Mouse (Mus musculus): Measurements from ENCODE around the gene Gm8773. TPM values are rescaled to one million over a fixed set of nuclear protein-coding genes. Genes with fewer than 3 reads are reported as not detected.

The Gm8773 gene
- total and polyA plus RNA-seq, 2 experiments from 2014 or later = 9.3 to 10.2 TPM

DNA sequence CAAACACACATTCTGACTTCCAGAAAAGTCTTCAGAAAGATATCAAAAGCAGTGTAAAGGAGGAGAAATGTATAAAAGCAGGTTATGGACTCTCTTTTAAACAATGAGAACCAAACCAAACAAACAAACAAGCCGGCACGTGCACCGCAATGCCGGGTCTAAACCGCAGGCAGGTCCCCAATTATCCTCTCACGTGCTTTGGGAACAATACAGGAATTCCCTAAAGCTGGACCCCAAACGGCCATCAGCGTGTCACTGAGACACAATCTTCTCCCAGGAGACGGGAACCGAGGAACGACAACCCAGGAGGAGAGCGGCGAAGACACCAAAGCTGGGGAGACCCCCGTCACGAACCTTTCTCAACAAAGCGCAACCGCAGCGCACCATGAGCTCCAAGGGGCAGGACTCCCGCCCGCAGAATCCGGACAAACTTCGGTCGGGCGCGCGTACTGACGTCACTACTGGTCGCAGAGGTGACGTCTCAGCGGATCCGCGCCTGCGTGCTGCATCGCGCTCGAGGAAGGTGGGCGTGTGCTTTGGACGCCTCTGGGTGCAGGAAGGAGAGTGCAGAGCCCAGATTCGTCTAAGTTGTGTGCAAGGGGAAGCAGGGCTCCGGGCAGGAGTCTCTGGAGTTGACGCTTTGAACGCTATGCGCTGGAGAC is 14.4 kb upstream of the Gm8773 start, which contains the start of gene Gtpbp10:
Gtpbp10 (minus strand) TSS at position 460 of the 662 bp plus-strand sequence.
- H3K4me1 ChIP-seq (ENCODE audit: insufficient read depth, low read length) = no peaks in the 10 kb centered on the region
- no peak for TF ChIP-seq CTCF (IDR thresholded peaks at IDR 0.05; ENCODE audit: low read depth)
- H3K4me2 ChIP-seq (ENCODE audit: low read depth, low read length) = peak within 1 kb of the TSS; percentile 78
- H3K27ac ChIP-seq = peak within 1 kb of the TSS; percentile 12
- no peaks in the 10 kb centered on the region for H3K27me3 ChIP-seq (ENCODE audit: insufficient read depth, low read length)
- H3K4me3 ChIP-seq (ENCODE audit: low read length) = peak within 1 kb of the TSS; percentile 59
- ATAC-seq (peak; percentile 100), DNase-seq (ENCODE audit: low spot score) (peak; percentile 97)
- under 1% methylated on average over 43 of the region's 43 CpGs for WGBS
- H3K36me3 ChIP-seq (ENCODE audit: insufficient read depth, low read length) = peaks cover 5% of the 10 kb centered on the region
- peak within 1 kb of the TSS; percentile 58 for H3K9ac ChIP-seq (replicated peaks; ENCODE audit: low read length)
- no peaks in the 10 kb centered on the region for H3K9me3 ChIP-seq (ENCODE audit: low read length)

DNA sequence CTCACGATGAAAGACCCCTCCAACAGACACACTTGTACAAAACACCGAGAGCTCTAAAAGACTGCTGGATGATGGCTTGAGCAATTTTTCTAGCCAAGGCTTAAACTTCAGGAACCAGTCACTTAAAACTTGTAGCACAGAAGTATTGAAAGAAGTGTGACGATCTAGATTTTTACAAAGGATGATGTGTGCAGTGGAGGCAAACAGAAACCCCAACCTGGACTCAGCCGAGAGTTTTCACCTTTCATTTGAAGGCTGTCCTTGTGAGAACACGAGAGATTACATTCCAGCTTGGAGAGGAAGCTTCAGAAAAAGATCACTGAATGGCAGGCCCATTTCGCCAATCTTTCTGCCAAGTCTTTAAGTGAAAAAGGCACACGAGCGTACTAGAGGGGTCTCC is 13.8 kb upstream of the Gm8773 start:
- Histone ChIP-seq H3K4me1 (ENCODE audit: insufficient read depth, low read length) (no peaks in the 10 kb centered on the region), H3K27me3 (ENCODE audit: insufficient read depth, low read length) (no peaks in the 10 kb centered on the region), H3K4me3 (ENCODE audit: low read length) (peak overlapping the region; percentile 59), H3K4me2 (ENCODE audit: low read depth, low read length) (peak overlapping the region; percentile 78), H3K36me3 (ENCODE audit: insufficient read depth, low read length) (no peaks in the 10 kb centered on the region), H3K9me3 (ENCODE audit: low read length) (no peaks in the 10 kb centered on the region), H3K27ac (peak overlapping the region; percentile 12), H3K9ac (replicated peaks; ENCODE audit: low read length) (peak overlapping the region; percentile 58)
- TF ChIP-seq CTCF (IDR thresholded peaks at IDR 0.05; ENCODE audit: low read depth) = no peak
- WGBS = 38% methylated on average over 8 of the region's 8 CpGs
- no peak for ATAC-seq
- DNase-seq (ENCODE audit: low spot score) = no peak

DNA sequence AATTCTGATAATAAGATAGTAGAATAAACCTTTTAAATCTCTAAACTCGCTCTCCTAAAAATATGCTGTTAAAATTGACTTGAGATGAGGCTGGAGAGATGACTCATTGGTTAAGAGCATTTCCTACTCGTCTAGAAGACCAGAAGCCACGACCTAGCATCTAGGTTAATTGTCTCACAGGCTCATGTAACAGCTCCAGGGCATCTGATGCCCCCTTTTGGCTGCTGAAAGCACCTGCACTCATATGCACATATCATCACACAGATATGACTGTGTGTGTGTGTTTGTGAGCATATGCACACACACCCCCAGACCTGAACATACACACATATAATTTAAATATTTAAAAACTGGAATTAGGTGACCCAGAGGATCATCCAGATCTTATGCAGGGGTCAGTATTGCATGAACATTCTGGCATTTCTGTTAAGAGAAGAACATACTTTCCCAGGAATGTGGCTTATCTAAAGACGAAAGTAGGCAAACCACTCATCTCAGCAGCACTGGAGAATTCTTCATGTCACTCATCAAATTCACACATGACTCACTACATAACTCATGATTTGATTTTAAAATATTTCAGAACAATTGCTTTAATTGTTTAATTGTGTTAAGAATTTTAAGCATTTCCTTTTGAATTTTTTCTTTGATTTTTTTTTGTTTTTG is 12.4 kb upstream of the Gm8773 start:
- Histone ChIP-seq H3K9me3 (ENCODE audit: low read length) (no peaks in the 10 kb centered on the region), H3K4me1 (ENCODE audit: insufficient read depth, low read length) (no peaks in the 10 kb centered on the region), H3K9ac (replicated peaks; ENCODE audit: low read length) (no peak overlapping the region), H3K4me2 (ENCODE audit: low read depth, low read length) (no peak overlapping the region), H3K27ac (no peak overlapping the region), H3K36me3 (ENCODE audit: insufficient read depth, low read length) (no peaks in the 10 kb centered on the region), H3K4me3 (ENCODE audit: low read length) (no peak overlapping the region), H3K27me3 (ENCODE audit: insufficient read depth, low read length) (no peaks in the 10 kb centered on the region)
- no peak for ATAC-seq
- WGBS = 80% methylated on average over 4 of the region's 4 CpGs
- TF ChIP-seq CTCF (IDR thresholded peaks at IDR 0.05; ENCODE audit: low read depth) = peak; percentile 10; the same call in 1 of the 2 replicates
- DNase-seq (ENCODE audit: low spot score) = no peak

DNA sequence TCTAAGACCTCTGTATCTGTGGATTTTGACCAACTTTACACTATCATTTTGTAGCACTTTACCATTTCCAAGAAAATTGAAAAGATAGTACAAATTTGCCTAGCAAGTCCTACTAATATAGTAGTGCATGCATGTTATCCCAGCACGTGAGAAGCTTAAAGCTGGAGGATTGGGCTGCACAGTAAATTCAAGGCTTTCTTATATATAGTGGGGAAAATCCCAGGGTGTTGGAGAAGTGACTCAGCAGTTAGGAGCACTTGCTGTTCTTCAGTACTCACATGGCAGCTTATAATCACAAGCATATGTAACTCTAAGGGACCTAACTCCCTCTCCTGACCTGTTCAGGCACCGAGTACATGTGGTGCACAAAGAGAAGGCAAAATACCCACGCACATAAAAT is 11.2 kb upstream of the Gm8773 start:
- no peak overlapping the region for H3K9ac ChIP-seq (replicated peaks; ENCODE audit: low read length)
- H3K9me3 ChIP-seq (ENCODE audit: low read length) = no peaks in the 10 kb centered on the region
- ATAC-seq = no peak
- WGBS = 71% methylated on average over 3 of the region's 3 CpGs
- no peak overlapping the region for H3K4me3 ChIP-seq (ENCODE audit: low read length)
- H3K27me3 ChIP-seq (ENCODE audit: insufficient read depth, low read length) = no peaks in the 10 kb centered on the region
- no peaks in the 10 kb centered on the region for H3K36me3 ChIP-seq (ENCODE audit: insufficient read depth, low read length)
- no peak for TF ChIP-seq CTCF (IDR thresholded peaks at IDR 0.05; ENCODE audit: low read depth)
- H3K4me1 ChIP-seq (ENCODE audit: insufficient read depth, low read length) = no peaks in the 10 kb centered on the region
- no peak for DNase-seq (ENCODE audit: low spot score)
- H3K4me2 ChIP-seq (ENCODE audit: low read depth, low read length) = no peak overlapping the region
- no peak overlapping the region for H3K27ac ChIP-seq

DNA sequence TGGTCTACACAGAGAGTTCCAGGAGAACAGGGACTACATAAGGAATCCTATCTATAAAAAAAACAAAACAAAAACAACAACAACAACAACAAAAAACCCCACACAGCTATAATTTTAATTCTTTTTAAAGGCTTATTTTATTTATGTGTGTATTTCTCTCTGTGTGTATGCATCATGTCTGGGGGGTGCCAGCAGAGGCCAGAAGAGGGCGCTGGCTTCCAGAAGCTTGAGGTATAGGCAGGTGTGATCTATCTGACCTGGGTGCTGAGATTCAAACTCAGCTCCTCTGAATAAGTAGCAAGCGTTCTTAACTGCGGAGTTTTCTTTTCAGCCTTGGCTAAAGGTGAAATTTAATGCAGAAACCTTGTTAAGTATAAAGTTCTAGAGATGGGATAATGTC is 14.1 kb downstream of the Gm8773 start:
- no peak overlapping the region for H3K27ac ChIP-seq
- H3K4me3 ChIP-seq (ENCODE audit: low read length) = no peak overlapping the region
- H3K4me2 ChIP-seq (ENCODE audit: low read depth, low read length) = no peak overlapping the region
- no peaks in the 10 kb centered on the region for H3K4me1 ChIP-seq (ENCODE audit: insufficient read depth, low read length)
- DNase-seq (ENCODE audit: low spot score) (no peak), ATAC-seq (no peak)
- H3K27me3 ChIP-seq (ENCODE audit: insufficient read depth, low read length) = no peaks in the 10 kb centered on the region
- WGBS = 92% methylated on average over 3 of the region's 3 CpGs
- no peaks in the 10 kb centered on the region for H3K9me3 ChIP-seq (ENCODE audit: low read length)
- TF ChIP-seq CTCF (IDR thresholded peaks at IDR 0.05; ENCODE audit: low read depth) = no peak
- no peaks in the 10 kb centered on the region for H3K36me3 ChIP-seq (ENCODE audit: insufficient read depth, low read length)
- H3K9ac ChIP-seq (replicated peaks; ENCODE audit: low read length) = no peak overlapping the region

DNA sequence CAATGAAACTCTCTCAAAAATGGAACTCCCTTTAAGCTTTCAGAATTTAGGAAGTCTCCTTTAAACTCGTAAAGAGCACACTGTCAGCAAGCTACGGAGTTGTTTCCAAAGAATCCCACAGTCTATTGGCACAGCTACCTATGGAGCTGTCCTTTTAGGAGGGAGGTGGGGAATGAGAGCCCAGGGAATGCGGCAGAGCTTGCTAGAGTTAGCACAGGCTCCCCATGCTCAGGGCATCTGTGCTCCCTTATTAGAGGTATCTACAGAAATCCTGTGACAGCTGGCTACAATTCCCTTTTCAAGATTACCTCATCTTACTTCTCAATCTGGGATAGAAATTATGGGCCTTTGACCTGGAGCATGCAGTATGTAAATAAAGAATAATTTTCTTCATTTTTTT is 36.9 kb downstream of the Gm8773 start:
- Histone ChIP-seq H3K36me3 (ENCODE audit: insufficient read depth, low read length) (no peaks in the 10 kb centered on the region), H3K4me3 (ENCODE audit: low read length) (no peak overlapping the region), H3K4me2 (ENCODE audit: low read depth, low read length) (no peak overlapping the region), H3K27me3 (ENCODE audit: insufficient read depth, low read length) (no peaks in the 10 kb centered on the region), H3K9me3 (ENCODE audit: low read length) (no peaks in the 10 kb centered on the region), H3K4me1 (ENCODE audit: insufficient read depth, low read length) (no peaks in the 10 kb centered on the region), H3K9ac (replicated peaks; ENCODE audit: low read length) (no peak overlapping the region), H3K27ac (no peak overlapping the region)
- no peak for ATAC-seq
- DNase-seq (ENCODE audit: low spot score) = no peak
- no peak for TF ChIP-seq CTCF (IDR thresholded peaks at IDR 0.05; ENCODE audit: low read depth)
- WGBS = 54% methylated on average over 3 of the region's 3 CpGs

DNA sequence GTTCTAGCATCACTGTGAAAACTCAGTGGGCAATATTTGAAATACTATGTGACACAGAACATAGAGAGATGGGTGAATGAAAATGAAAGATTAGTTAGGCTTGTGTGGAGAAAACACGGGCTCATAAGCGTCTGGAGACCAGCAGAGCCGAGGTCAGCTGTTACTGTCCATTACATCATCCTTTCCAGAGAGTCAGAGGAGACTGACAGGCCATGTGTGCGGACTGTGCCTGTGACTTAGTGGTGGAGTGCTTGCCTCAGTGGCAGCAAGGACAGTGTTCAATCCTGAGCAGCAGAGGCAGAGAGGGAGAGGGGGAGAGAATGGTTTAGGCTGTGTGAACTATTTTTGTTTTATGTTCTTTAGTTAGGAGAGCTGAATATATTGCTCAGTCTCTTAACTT is 44.7 kb downstream of the Gm8773 start:
- H3K4me2 ChIP-seq (ENCODE audit: low read depth, low read length) = no peak overlapping the region
- TF ChIP-seq CTCF (IDR thresholded peaks at IDR 0.05; ENCODE audit: low read depth) = no peak
- H3K4me3 ChIP-seq (ENCODE audit: low read length) = no peak overlapping the region
- no peaks in the 10 kb centered on the region for H3K27me3 ChIP-seq (ENCODE audit: insufficient read depth, low read length)
- no peaks in the 10 kb centered on the region for H3K4me1 ChIP-seq (ENCODE audit: insufficient read depth, low read length)
- no peaks in the 10 kb centered on the region for H3K36me3 ChIP-seq (ENCODE audit: insufficient read depth, low read length)
- ATAC-seq (no peak), DNase-seq (ENCODE audit: low spot score) (no peak)
- no peaks in the 10 kb centered on the region for H3K9me3 ChIP-seq (ENCODE audit: low read length)
- H3K9ac ChIP-seq (replicated peaks; ENCODE audit: low read length) = no peak overlapping the region
- H3K27ac ChIP-seq = no peak overlapping the region
- 74% methylated on average over 4 of the region's 4 CpGs for WGBS
